In the genomic region with DNA sequence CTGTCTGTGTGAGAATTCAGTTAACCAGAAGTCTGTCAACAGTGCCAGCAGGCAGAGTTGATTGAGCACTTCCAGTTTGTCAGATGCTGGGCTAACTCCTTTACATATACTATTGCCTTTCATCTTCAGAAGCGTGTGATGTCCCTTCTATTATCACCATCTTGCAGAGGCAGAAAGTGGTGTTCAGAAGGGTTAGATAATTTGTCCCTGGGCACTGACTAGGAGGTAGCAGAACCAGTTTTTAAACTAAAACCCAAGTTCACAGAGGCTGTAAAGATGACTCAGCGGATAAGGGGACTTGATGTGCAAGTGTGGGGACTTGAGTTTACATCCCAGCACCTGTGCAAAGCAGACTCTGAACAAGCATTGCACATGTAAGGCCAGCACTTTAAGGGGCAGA, we compare ENCODE assay signal across 26 mouse cellular contexts. TPM values are rescaled to one million over a fixed set of nuclear protein-coding genes. Genes with fewer than 3 reads are reported as not detected.
A peak's percentile ranks its signal among the peaks of the same experiment; 100 is the strongest.
DNase-seq lines count a peak whose midpoint lies in the region; ATAC-seq and TF ChIP-seq lines count a peak whose summit lies in the region.
"Had no signal": no experiment of that assay in that cellular context is flagged by ENCODE, and none has a peak within 500 bp of the region (broad histone marks: within the 10 kb centered on the region; RNA-seq: fewer than 3 reads in every experiment).

No protein-coding gene starts in this region.

- H3K9me3 ChIP-seq in liver, embryonic 13.5 days (replicated peaks), result no peaks in the 10 kb centered on the region
- H3K9me3 ChIP-seq in forebrain, postnatal 0 days (ENCODE audit: low read length), result no peaks in the 10 kb centered on the region
- H3K9me3 ChIP-seq: embryonic facial prominence, embryonic 15.5 days; forebrain, embryonic 12.5 days; heart, embryonic 12.5 days; hindbrain, embryonic 15.5 days had no signal

- H3K36me3 ChIP-seq in liver, embryonic 13.5 days, result no peaks in the 10 kb centered on the region
- no peaks in the 10 kb centered on the region for H3K36me3 ChIP-seq in forebrain, postnatal 0 days (ENCODE audit: insufficient read depth)
- H3K36me3 ChIP-seq: embryonic facial prominence, embryonic 15.5 days; forebrain, embryonic 12.5 days; heart, embryonic 12.5 days; hindbrain, embryonic 15.5 days had no signal

- peak; percentile 94 for ATAC-seq in liver, embryonic 13.5 days (ENCODE audit: low read depth)
- peak; percentile 69 for ATAC-seq in megakaryocyte progenitor cell, adult 5-6 weeks (replicated peaks; ENCODE audit: poor library complexity)
- no peak for ATAC-seq in forebrain, postnatal 0 days
- ATAC-seq: forebrain, embryonic 16.5 days had no signal

- peak; percentile 43 for DNase-seq in MEL-GATA-1-ER (ENCODE audit: extremely low read depth, low read depth)
- DNase-seq in c-Kit-positive CD71-positive TER-119-positive erythroid progenitor cells, embryonic 14.5 days (ENCODE audit: low spot score), result peak; percentile 26
- peak; percentile 9 for DNase-seq in liver, embryonic 13.5 days
- no peak for DNase-seq in gastrocnemius, postnatal 14 days
- no peak for DNase-seq in layer of hippocampus, adult 11-12 months (ENCODE audit: low spot score)
- no peak for DNase-seq in forebrain, postnatal 0 days
- DNase-seq: adrenal gland, postnatal 10 days; cerebellum, adult 18-20 months; cerebellum, adult 9-11 months; embryo, embryonic 11 days; gastrocnemius, postnatal 25 days; heart, postnatal 36 days had no signal

- no peak for TF ChIP-seq CTCF in forebrain, postnatal 0 days (IDR thresholded peaks at IDR 0.05; ENCODE audit: low read depth)

- no peaks in the 10 kb centered on the region for H3K27me3 ChIP-seq in liver, embryonic 13.5 days
- no peaks in the 10 kb centered on the region for H3K27me3 ChIP-seq in forebrain, postnatal 0 days (ENCODE audit: insufficient read depth, low read length)
- H3K27me3 ChIP-seq: embryonic facial prominence, embryonic 15.5 days; forebrain, embryonic 12.5 days; heart, embryonic 12.5 days; hindbrain, embryonic 15.5 days had no signal

- 49% methylated on average over 2 of the region's 2 CpGs for WGBS in liver, embryonic 13.5 days (ENCODE audit: insufficient replicate concordance)
- WGBS in forebrain, postnatal 0 days, result 83% methylated on average over 2 of the region's 2 CpGs

- intact Hi-C loops in gastrocnemius, postnatal 14 days (cut with DNase I; ENCODE audit: low total_unique reads), result no loop called here

- H3K27ac ChIP-seq in liver, embryonic 13.5 days, result peak overlapping the region; percentile 27
- no peak overlapping the region for H3K27ac ChIP-seq in forebrain, postnatal 0 days (ENCODE audit: low read depth, low read length)
- H3K27ac ChIP-seq: embryonic facial prominence, embryonic 15.5 days; forebrain, embryonic 12.5 days; hindbrain, embryonic 15.5 days had no signal

- H3K4me1 ChIP-seq in liver, embryonic 13.5 days (replicated peaks), result peaks cover 6% of the 10 kb centered on the region
- H3K4me1 ChIP-seq in forebrain, postnatal 0 days (ENCODE audit: insufficient read depth), result no peaks in the 10 kb centered on the region
- H3K4me1 ChIP-seq: embryonic facial prominence, embryonic 15.5 days; forebrain, embryonic 12.5 days; heart, embryonic 12.5 days; hindbrain, embryonic 15.5 days had no signal

- no peak overlapping the region for H3K4me2 ChIP-seq in liver, embryonic 13.5 days
- no peak overlapping the region for H3K4me2 ChIP-seq in forebrain, postnatal 0 days (ENCODE audit: low read depth)
- H3K4me2 ChIP-seq: embryonic facial prominence, embryonic 15.5 days; forebrain, embryonic 12.5 days; heart, embryonic 12.5 days; hindbrain, embryonic 15.5 days had no signal

- no peak overlapping the region for H3K9ac ChIP-seq in liver, embryonic 13.5 days
- no peak overlapping the region for H3K9ac ChIP-seq in forebrain, postnatal 0 days
- H3K9ac ChIP-seq: embryonic facial prominence, embryonic 15.5 days; forebrain, embryonic 12.5 days; heart, embryonic 12.5 days; hindbrain, embryonic 15.5 days had no signal

- H3K4me3 ChIP-seq in liver, embryonic 13.5 days (replicated peaks), result no peak overlapping the region
- no peak overlapping the region for H3K4me3 ChIP-seq in forebrain, postnatal 0 days (ENCODE audit: low read depth, low read length)
- H3K4me3 ChIP-seq: embryonic facial prominence, embryonic 15.5 days; forebrain, embryonic 12.5 days; heart, embryonic 12.5 days; hindbrain, embryonic 15.5 days had no signal

RNA-seq across cellular contexts. Expression of a gene that starts 13.3 kb away (rescaled TPM):
- polyA plus RNA-seq in liver, embryonic 13.5 days (2015; fragmentation: Nextera tagmentation; extraction: Ambion mirVana), result not detected in 2 replicates
- total RNA-seq in megakaryocyte progenitor cell, adult 5-6 weeks (2015), result not detected in 2 replicates
- 0.04 TPM in 1 of 2 replicates, not detected in the other for total RNA-seq in megakaryocyte progenitor cell, adult 5-6 weeks (2017)
- under 1 TPM in 1 of 2 experiments, not detected in 1; 0.25 TPM for total RNA-seq in gastrocnemius, postnatal 14 days (2021)
- not detected in 2 replicates for total RNA-seq in forebrain, postnatal 0 days (2014; rRNA removed)
- polyA plus RNA-seq in forebrain, postnatal 0 days (2015; fragmentation: Nextera tagmentation; extraction: Ambion mirVana), result 0.10 TPM in 1 of 2 replicates, not detected in the other
- total RNA-seq: gastrocnemius, adult 18-20 months; granulocyte monocyte progenitor cell, adult 5-6 weeks had no signal
- polyA plus RNA-seq: embryonic facial prominence, embryonic 11.5 days; embryonic facial prominence, embryonic 15.5 days; hindbrain, embryonic 11.5 days; hindbrain, embryonic 15.5 days had no signal

RNA-seq across cellular contexts. Expression of a gene that starts 21.2 kb away (rescaled TPM):
- polyA plus RNA-seq in liver, embryonic 13.5 days (2015; fragmentation: Nextera tagmentation; extraction: Ambion mirVana), result not detected in 2 replicates
- total RNA-seq in megakaryocyte progenitor cell, adult 5-6 weeks (2015), result not detected in 2 replicates
- total RNA-seq in megakaryocyte progenitor cell, adult 5-6 weeks (2017), result not detected in 2 replicates
- not detected for total RNA-seq in gastrocnemius, postnatal 14 days (2021)
- not detected in 2 replicates for total RNA-seq in forebrain, postnatal 0 days (2014; rRNA removed)
- polyA plus RNA-seq in forebrain, postnatal 0 days (2015; fragmentation: Nextera tagmentation; extraction: Ambion mirVana), result not detected in 2 replicates
- total RNA-seq: adrenal gland, postnatal 10 days; adrenal gland, postnatal 4 days; ES-E14; gastrocnemius, adult 18-20 months; gastrocnemius, postnatal 25 days; granulocyte monocyte progenitor cell, adult 5-6 weeks; heart, adult 8-10 months; heart, postnatal 36 days had no signal
- polyA plus RNA-seq: brain, embryonic 14.5 days; embryonic facial prominence, embryonic 11.5 days; embryonic facial prominence, embryonic 15.5 days; forebrain, embryonic 12.5 days; forebrain, embryonic 16.5 days; heart, embryonic 12.5 days; hindbrain, embryonic 11.5 days; hindbrain, embryonic 15.5 days had no signal

RNA-seq across cellular contexts. Expression of a gene that starts 46.6 kb away (rescaled TPM):
- polyA plus RNA-seq in liver, embryonic 13.5 days (2015; fragmentation: Nextera tagmentation; extraction: Ambion mirVana), result 0.09 TPM in 1 of 2 replicates, not detected in the other
- total RNA-seq in megakaryocyte progenitor cell, adult 5-6 weeks (2015), result 0.59 and 1.4 TPM in 2 replicates
- total RNA-seq in megakaryocyte progenitor cell, adult 5-6 weeks (2017), result not detected in 2 replicates
- under 1 TPM; 0.38 to 0.74 TPM for total RNA-seq in gastrocnemius, postnatal 14 days (2021)
- 0.10 and 0.15 TPM in 2 replicates for total RNA-seq in forebrain, postnatal 0 days (2014; rRNA removed)
- 0.52 and 0.61 TPM in 2 replicates for polyA plus RNA-seq in forebrain, postnatal 0 days (2015; fragmentation: Nextera tagmentation; extraction: Ambion mirVana)
- total RNA-seq: granulocyte monocyte progenitor cell, adult 5-6 weeks had no signal
- polyA plus RNA-seq: embryonic facial prominence, embryonic 11.5 days had no signal

Comparison
In these comparisons a context has a peak if more than half of its experiments do, and no peak if none do; other contexts are left out.
1. DNase-seq: peak in MEL-GATA-1-ER (single experiment), c-Kit-positive CD71-positive TER-119-positive erythroid progenitor cells, embryonic 14.5 days (single experiment) and liver, embryonic 13.5 days (single experiment); none in gastrocnemius, postnatal 14 days (single experiment), layer of hippocampus, adult 11-12 months (single experiment) and forebrain, postnatal 0 days (single experiment).